Mouse (Mus musculus) megakaryocyte, adult 5-6 weeks (primary cell): ENCODE measurements at regions not wholly inside any gene's neighbourhood (a gene's known extent, or its start where the extent isn't known, plus 50 kb on each side); places are given as distances from the start of the nearest gene placed in this dataset.

Experiments
- ATAC-seq: 2 replicates; pipeline ENCODE4 v1.8.0; 2016; ENCODE audit warnings: mild to moderate bottlenecking, inconsistent platforms; ENCODE audit not compliant: poor library complexity, severe bottlenecking

- no peak for ATAC-seq
Measured at GRCm38 (mm10) chr14:73952511-73952910, 291.5 kb downstream of the Gm21750 start.

GRCm38 (mm10) chr14:73978694-73979093 is 317.7 kb downstream of the Gm21750 start:
- ATAC-seq = no peak

GRCm38 (mm10) chr14:73996229-73996628 is 335.2 kb downstream of the Gm21750 start:
- ATAC-seq = no peak

GRCm38 (mm10) chr14:73997796-73998195 is 336.8 kb downstream of the Gm21750 start:
- ATAC-seq = no peak

- ATAC-seq = no peak
Measured at GRCm38 (mm10) chr14:73999409-73999909, 338.4 kb downstream of the Gm21750 start.

- no peak for ATAC-seq
Measured at GRCm38 (mm10) chr14:74006911-74007310, 345.9 kb downstream of the Gm21750 start.

- ATAC-seq = no peak
Measured at GRCm38 (mm10) chr14:74011555-74011954, 350.5 kb downstream of the Gm21750 start.

GRCm38 (mm10) chr14:74019421-74019820 is 358.4 kb downstream of the Gm21750 start:
- no peak for ATAC-seq

GRCm38 (mm10) chr14:74047009-74047694 is 386.1 kb downstream of the Gm21750 start:
- no peak for ATAC-seq

- ATAC-seq = no peak
Measured at GRCm38 (mm10) chr14:74047695-74048280, 386.8 kb downstream of the Gm21750 start.

- ATAC-seq = no peak
Measured at GRCm38 (mm10) chr14:74048386-74048785, 387.4 kb downstream of the Gm21750 start.

- ATAC-seq = no peak
Measured at GRCm38 (mm10) chr14:74066051-74066450, 405.0 kb downstream of the Gm21750 start.

GRCm38 (mm10) chr14:74093016-74093415 is 432.0 kb downstream of the Gm21750 start:
- ATAC-seq = no peak

- ATAC-seq = no peak
Measured at GRCm38 (mm10) chr14:74099696-74100095, 438.7 kb downstream of the Gm21750 start.

- no peak for ATAC-seq
Measured at GRCm38 (mm10) chr14:74112603-74113002, 451.6 kb downstream of the Gm21750 start.

GRCm38 (mm10) chr14:74113116-74113515 is 452.1 kb downstream of the Gm21750 start:
- ATAC-seq = no peak

GRCm38 (mm10) chr14:74113556-74113955 is 452.5 kb downstream of the Gm21750 start:
- ATAC-seq = no peak

- ATAC-seq = no peak
Measured at GRCm38 (mm10) chr14:74117686-74118085, 456.7 kb downstream of the Gm21750 start.

- no peak for ATAC-seq
Measured at GRCm38 (mm10) chr14:74145202-74145700, 484.2 kb downstream of the Gm21750 start.

- ATAC-seq = no peak
Measured at GRCm38 (mm10) chr14:74166221-74166620, 474.4 kb upstream of the Htr2a start.

- ATAC-seq = no peak
Measured at GRCm38 (mm10) chr14:74169131-74169875, 471.3 kb upstream of the Htr2a start.

GRCm38 (mm10) chr14:74180066-74180465 is 460.6 kb upstream of the Htr2a start:
- ATAC-seq = no peak
